Mouse (Mus musculus) bone marrow, adult 2 months (tissue): Measurements from ENCODE around the gene Rae1.

ENCODE experiments used
- CTCF ChIP-seq: fragments of 200-500 bp; IDR thresholded peaks from 2 replicates; pipeline ENCODE4 v1.5.1; 2011; ENCODE audit warnings: low read length, control low read depth; ENCODE audit not compliant: control insufficient read depth, insufficient read depth
- POLR2A ChIP-seq: fragments of 200-500 bp; IDR thresholded peaks from 2 replicates; pipeline ENCODE4 v1.6.1; 2011; ENCODE audit warnings: low read depth, mild to moderate bottlenecking, control low read depth, low read length, borderline replicate concordance; ENCODE audit not compliant: control insufficient read depth

DNA sequence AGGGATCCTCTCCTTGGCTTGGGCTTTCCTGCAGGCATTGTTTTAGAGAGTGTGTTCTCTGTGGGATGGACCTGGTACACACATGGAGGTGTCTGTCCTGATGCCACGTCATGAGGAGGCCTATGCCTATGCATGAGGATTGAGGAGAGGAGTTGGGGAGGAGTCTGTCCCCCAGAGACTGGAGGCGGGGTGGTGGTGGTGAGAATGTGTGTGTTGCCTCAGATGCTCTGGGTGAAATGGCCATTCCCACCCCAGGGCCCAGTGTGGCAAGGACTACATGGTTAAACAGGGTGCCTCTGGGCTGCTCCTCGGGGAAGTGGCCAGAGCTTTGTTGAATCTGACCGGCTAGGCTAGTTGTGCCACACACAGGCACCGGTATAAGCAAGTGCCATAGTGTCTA lies 26.4 kb downstream of the Rae1 start:
- TF ChIP-seq POLR2A (no peak), CTCF (no peak)
